Mouse (Mus musculus) heart, embryonic 16.5 days (tissue): ENCODE measurements around the gene Dirc2. TPM values are rescaled to one million over a fixed set of nuclear protein-coding genes. Genes with fewer than 3 reads are reported as not detected.

Experiments
- ATAC-seq: fragments of 200-750 bp; cut with Nextera tagmentation; replicated peaks from 2 replicates; pipeline ENCODE4 v1.8.0; 2017; ENCODE audit warnings: moderate number of reproducible peaks; ENCODE audit not compliant: insufficient read depth, low FRiP score; ENCODE audit errors: extremely low read depth
- H3K27ac ChIP-seq: fragments of 300-500 bp; sonication (generic); 2 replicates; pipeline ENCODE4 v1.5.1; 2014; ENCODE audit warnings: mild to moderate bottlenecking, low read length, control low read depth, moderate library complexity
- H3K27me3 ChIP-seq: fragments of 300-500 bp; sonication (generic); 2 replicates; pipeline ENCODE4 v1.6.1; 2014; ENCODE audit warnings: low read length, mixed read lengths; ENCODE audit not compliant: control insufficient read depth, insufficient read depth
- H3K36me3 ChIP-seq: fragments of 300-500 bp; sonication (generic); 2 replicates; pipeline ENCODE4 v1.6.1; 2014; ENCODE audit not compliant: control insufficient read depth, insufficient read depth
- H3K4me1 ChIP-seq: fragments of 300-500 bp; sonication (generic); 2 replicates; pipeline ENCODE4 v1.6.1; 2014; ENCODE audit warnings: low read length, mixed read lengths; ENCODE audit not compliant: control insufficient read depth, insufficient read depth
- H3K4me2 ChIP-seq: fragments of 300-500 bp; sonication (generic); 2 replicates; pipeline ENCODE4 v1.6.1; 2014; ENCODE audit warnings: low read depth, mild to moderate bottlenecking, control low read depth, low read length
- H3K4me3 ChIP-seq: fragments of 300-500 bp; sonication (generic); 2 replicates; pipeline ENCODE4 v1.5.1; 2014; ENCODE audit warnings: mild to moderate bottlenecking, control low read depth, low read length
- H3K9ac ChIP-seq: fragments of 300-500 bp; sonication (generic); 2 replicates; pipeline ENCODE4 v1.6.1; 2014; ENCODE audit warnings: low read length, control low read depth
- H3K9me3 ChIP-seq: fragments of 300-500 bp; sonication (generic); replicated peaks from 2 replicates; pipeline ENCODE4 v1.6.1; 2016; ENCODE audit warnings: low read length; ENCODE audit not compliant: control insufficient read depth
- WGBS: fragments of 180-500 bp; shearing (Covaris S2); extraction: QIAGEN DNeasy Blood & Tissue Kit; methylation state at CpG from one replicate; pipeline ENCODE4 v1.1.7; 2014; 5-methylcytosine and 5-hydroxymethylcytosine counted together
- polyA plus RNA-seq: library from polyadenylated mRNA; unstranded; fragments of >200 nt; fragmentation: Nextera tagmentation; extraction: Ambion mirVana; gene quantifications from 2 replicates; pipeline ENCODE4 v1.2.1, GENCODE M21; 2015

Gene Dirc2
- polyA plus RNA-seq, 1 experiment from 2014 or later, result 10.1 TPM

DNA sequence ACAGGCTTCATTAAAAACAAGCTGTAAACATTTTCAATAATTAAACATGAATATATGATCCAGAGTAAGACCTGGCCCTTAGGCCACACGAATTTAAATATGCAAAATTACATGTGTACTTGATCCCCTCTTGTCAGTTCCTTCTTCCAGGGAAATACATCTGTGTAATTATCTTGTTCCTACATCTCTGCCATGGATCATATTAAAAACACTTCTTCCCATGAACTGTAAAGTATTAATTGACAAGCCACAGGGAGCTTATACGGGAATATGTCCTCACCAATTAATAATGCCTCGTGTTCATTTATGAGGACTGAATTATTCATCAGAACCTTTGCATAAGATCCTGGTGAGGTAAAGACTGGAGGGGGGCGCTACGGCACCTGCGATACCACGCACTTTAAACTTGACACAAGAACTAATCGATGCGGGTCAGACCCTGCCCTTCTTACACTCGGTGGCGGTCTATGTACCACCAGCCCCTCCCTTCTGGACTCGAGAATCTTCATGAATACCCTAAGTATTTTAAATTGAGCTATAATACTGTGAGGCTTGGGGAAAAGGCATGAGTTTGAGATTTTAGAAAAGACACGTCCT, 74.8 kb downstream of the Dirc2 start:
- no peaks in the 10 kb centered on the region for H3K4me1 ChIP-seq
- H3K27ac ChIP-seq, result no peak overlapping the region
- no peak overlapping the region for H3K9ac ChIP-seq
- H3K4me3 ChIP-seq, result no peak overlapping the region
- H3K9me3 ChIP-seq, result 0 out of 2 replicates have a peak, but pooled peaks cover 3% of the 10 kb centered on the region
- H3K36me3 ChIP-seq, result peaks cover 9% of the 10 kb centered on the region
- H3K4me2 ChIP-seq, result no peak overlapping the region
- no peak for ATAC-seq
- no peaks in the 10 kb centered on the region for H3K27me3 ChIP-seq
- 92% methylated on average over 13 of the region's 13 CpGs for WGBS

DNA sequence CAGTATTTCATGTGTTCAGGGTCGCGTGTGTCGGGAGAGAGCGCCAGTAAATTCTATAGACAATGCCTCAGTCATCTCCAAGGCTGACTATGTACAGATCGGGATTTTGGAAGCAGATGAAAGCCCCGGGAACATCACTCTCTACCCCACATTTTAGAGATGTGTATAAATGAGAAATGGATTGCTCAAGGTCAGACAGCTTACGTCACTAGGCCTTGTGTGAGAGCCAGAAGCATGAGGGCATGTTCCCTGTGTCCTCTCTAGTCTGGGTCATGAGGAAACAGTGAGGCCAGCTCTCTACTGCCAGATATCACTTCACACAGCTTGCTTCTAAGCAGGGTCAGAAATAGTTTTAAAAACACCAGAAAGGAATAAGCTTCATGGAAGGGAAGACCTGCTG, 77.5 kb downstream of the Dirc2 start:
- H3K4me1 ChIP-seq, result no peaks in the 10 kb centered on the region
- H3K27ac ChIP-seq, result no peak overlapping the region
- ATAC-seq, result no peak
- H3K9me3 ChIP-seq, result 0 out of 2 replicates have a peak, but pooled peaks cover 3% of the 10 kb centered on the region
- H3K4me3 ChIP-seq, result no peak overlapping the region
- no peaks in the 10 kb centered on the region for H3K27me3 ChIP-seq
- H3K36me3 ChIP-seq, result 0 out of 2 replicates have a peak, but pooled peaks cover 3% of the 10 kb centered on the region
- no peak overlapping the region for H3K9ac ChIP-seq
- H3K4me2 ChIP-seq, result no peak overlapping the region
- WGBS, result 80% methylated on average over 7 of the region's 7 CpGs

DNA sequence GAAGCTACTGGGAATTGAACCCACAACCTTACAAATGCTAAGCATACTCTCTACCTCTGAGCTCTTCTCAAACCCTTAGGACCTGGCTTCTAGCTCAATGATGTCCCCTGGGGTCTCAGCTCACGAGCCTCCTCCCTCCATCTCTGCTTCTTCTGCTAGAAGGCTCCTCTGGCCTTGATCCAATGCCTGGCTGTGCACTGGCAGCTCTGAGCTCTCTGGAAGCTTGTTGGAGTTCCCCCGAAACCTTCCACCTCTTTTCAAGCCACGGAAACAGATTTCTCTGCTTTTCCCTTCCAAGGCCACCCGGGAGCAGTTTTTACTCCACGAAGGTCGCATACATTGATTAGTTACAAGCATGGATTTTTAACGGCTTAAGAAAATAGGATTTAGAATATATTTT, 82.7 kb downstream of the Dirc2 start:
- no peak overlapping the region for H3K4me2 ChIP-seq
- H3K4me1 ChIP-seq, result peaks cover 2% of the 10 kb centered on the region
- no peaks in the 10 kb centered on the region for H3K9me3 ChIP-seq
- ATAC-seq, result no peak
- no peaks in the 10 kb centered on the region for H3K27me3 ChIP-seq
- no peaks in the 10 kb centered on the region for H3K36me3 ChIP-seq
- H3K27ac ChIP-seq, result no peak overlapping the region
- no peak overlapping the region for H3K9ac ChIP-seq
- 70% methylated on average over 7 of the region's 7 CpGs for WGBS
- H3K4me3 ChIP-seq, result no peak overlapping the region

DNA sequence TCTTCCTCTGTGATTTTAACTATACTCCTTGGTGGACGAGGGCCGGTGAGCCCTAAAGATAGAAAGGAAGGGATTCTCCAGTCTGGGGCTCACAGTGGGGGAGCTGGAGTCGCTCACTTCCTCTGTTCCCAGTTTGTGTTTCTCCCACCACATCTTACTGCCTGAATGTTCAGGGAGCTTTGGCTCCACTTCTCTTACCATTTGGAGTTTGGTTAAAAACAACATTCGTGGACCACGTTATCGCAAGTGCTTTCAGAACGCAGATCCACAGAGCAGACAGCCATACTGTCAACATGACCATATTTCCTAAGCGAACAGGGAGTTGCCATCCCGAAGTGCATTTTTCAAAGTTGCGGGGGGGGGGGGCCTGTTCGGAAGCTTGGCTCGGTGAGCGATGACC, 84.1 kb downstream of the Dirc2 start:
- ATAC-seq, result no peak
- Histone ChIP-seq H3K9ac (no peak overlapping the region), H3K27me3 (no peaks in the 10 kb centered on the region), H3K9me3 (no peaks in the 10 kb centered on the region), H3K4me2 (no peak overlapping the region), H3K4me1 (peaks cover 8% of the 10 kb centered on the region), H3K27ac (no peak overlapping the region), H3K36me3 (no peaks in the 10 kb centered on the region), H3K4me3 (no peak overlapping the region)
- 73% methylated on average over 13 of the region's 13 CpGs for WGBS

DNA sequence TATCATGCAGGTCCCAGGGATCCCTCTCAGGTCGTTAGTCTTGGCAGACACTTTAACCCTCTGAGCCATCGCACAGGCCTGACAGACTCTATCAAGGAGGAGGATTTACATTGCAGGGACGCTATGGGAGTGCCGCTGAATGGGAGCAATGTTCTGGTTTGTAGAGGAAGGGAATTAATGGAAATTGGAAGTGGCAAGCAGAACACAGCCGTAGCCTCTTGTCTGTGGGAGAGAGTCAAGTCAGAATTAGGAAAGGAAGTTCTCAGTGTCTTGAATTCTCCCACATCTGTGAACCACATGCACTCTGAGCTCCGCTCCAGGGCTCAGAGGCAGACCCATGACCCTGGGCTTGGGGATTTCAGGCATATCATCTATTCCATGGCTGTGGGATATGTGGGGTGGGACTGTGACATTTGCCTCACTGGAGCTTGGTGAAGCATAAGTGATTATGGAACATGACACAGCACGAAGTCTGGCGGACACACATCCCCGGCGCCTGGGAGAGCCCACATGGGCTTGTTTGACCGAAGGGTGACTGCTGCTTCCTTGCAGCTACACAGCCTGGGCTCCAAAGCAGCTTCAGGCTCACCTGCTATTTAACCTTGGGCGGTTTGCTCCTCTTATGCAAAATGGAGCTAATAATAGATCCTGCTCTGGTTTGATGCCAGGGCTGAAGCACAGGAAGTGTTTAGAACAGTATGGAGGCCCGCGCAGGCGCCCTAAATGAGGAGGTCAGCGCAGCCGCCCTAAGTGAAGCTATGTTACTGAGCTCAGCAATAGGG, 87.6 kb downstream of the Dirc2 start:
- 51% methylated on average over 17 of the region's 17 CpGs for WGBS
- Histone ChIP-seq H3K4me1 (peaks cover 8% of the 10 kb centered on the region), H3K4me3 (no peak overlapping the region), H3K27me3 (no peaks in the 10 kb centered on the region), H3K9ac (no peak overlapping the region), H3K27ac (peak overlapping the region; percentile 86), H3K9me3 (no peaks in the 10 kb centered on the region), H3K36me3 (no peaks in the 10 kb centered on the region), H3K4me2 (no peak overlapping the region)
- peak; percentile 73 for ATAC-seq

DNA sequence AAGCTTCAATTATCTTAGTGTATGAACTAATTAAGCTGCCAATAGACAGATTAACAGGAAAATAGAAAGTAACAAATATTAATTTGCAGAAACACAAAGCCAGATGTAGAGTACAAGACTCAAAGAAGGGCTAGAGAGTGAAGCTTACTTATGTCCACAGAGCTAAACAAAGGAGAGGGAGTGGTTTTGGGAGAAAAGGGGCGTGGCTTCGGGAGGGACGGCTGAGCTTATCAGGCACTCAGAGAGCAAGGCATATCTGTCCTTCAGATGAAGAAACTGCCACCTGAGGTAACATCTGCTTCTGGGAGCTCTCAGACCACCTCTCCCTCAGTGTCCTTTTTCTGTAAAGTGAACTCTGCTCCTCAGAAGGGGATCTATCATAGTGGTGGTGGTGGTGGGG, 90.7 kb downstream of the Dirc2 start:
- no peak for ATAC-seq
- H3K4me3 ChIP-seq, result no peak overlapping the region
- WGBS, result 13% methylated on average over 3 of the region's 3 CpGs

DNA sequence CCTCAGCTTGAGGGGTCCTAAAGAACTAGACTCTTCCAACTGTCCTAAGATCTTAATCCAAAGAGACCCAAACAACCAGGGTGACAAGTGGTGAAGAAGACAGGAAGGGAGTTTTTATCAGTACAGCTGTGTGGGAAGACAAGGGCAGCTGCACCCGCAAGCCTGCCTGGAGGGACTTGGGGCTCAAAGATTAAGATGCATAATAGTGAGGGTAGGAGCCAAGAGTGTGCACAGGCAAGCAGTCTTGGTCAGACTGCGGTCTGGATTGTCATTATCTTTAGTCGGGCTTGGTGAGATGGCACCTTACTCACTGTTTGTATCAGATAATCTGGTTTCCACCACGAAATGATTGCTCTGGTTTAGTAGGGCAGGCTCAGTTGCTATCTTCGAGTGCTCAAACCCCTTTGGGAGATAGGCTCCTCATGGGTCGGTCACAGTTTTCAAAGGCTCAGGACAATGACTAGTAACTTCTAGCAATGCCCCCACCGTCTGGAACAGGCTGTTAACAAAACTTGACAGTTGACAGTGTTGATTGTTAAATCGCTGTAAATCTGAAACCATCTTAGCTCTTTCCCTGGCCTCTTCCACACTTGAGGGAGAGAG, 91.5 kb downstream of the Dirc2 start:
- ATAC-seq, result no peak

More for the DNA sequence above, 90.7 kb downstream of the Dirc2 start:
- Histone ChIP-seq H3K27me3 (no peaks in the 10 kb centered on the region), H3K4me2 (no peak overlapping the region), H3K9me3 (no peaks in the 10 kb centered on the region), H3K9ac (no peak overlapping the region), H3K36me3 (no peaks in the 10 kb centered on the region), H3K27ac (no peak overlapping the region), H3K4me1 (peaks cover 8% of the 10 kb centered on the region)

DNA sequence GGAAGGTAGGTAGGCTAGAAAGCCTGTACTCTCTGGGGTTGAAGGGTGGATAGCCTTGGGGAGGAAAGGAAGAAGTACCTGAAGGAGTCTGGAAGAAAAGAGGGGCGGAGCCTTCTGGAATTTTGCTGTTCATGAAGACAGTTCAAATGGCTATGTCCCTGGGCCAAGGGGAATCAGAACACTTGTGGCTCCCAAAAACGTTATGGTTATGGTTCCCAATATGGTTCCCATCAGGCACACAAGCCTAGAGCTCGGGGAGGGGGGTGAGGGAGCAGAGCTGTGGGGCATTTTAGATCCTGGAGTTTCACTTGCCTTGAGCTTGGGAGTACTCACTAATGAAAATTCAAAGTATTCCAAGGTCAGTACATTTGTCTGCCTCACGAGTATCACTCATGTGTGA, 104.3 kb downstream of the Dirc2 start:
- Histone ChIP-seq H3K4me1 (0 out of 2 replicates have a peak, but pooled peaks cover 2% of the 10 kb centered on the region), H3K9me3 (no peaks in the 10 kb centered on the region), H3K4me3 (no peak overlapping the region), H3K27me3 (peaks cover 16% of the 10 kb centered on the region), H3K4me2 (no peak overlapping the region), H3K9ac (no peak overlapping the region), H3K36me3 (no peaks in the 10 kb centered on the region), H3K27ac (no peak overlapping the region)
- 70% methylated on average over 4 of the region's 4 CpGs for WGBS
- ATAC-seq, result no peak

More for the DNA sequence above, 91.5 kb downstream of the Dirc2 start:
- Histone ChIP-seq H3K4me2 (no peak overlapping the region), H3K27ac (no peak overlapping the region), H3K36me3 (no peaks in the 10 kb centered on the region), H3K9me3 (no peaks in the 10 kb centered on the region), H3K9ac (no peak overlapping the region), H3K4me1 (peaks cover 8% of the 10 kb centered on the region), H3K27me3 (no peaks in the 10 kb centered on the region), H3K4me3 (no peak overlapping the region)
- WGBS, result 35% methylated on average over 8 of the region's 8 CpGs

DNA sequence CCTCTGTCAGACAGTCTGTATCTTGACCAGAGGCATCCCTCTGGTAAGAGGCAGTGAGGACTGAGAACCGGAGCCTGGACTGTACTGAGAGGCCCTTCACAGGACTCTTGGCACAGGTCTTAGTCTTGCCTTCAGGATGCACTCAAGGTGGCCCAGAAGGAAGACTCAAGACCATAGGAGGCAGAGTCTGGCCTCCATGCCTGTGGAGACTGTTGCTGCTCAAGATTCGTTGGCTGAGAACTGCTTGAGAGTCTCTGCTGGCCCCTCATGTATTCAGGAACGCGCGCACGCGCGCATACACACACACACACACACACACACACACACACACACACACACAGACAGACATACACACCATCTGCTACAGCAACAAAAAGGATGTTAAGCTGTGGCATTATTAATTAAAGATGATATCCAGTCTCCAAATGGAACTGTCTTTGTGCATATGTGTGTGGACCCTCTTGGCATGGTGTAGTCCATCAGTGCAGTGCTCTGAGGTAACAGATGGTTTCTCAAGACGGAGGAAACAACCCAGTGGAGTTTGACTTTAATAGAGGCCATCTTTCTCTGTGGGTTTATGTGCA, 105.2 kb downstream of the Dirc2 start:
- H3K9me3 ChIP-seq, result no peaks in the 10 kb centered on the region
- 91% methylated on average over 9 of the region's 9 CpGs for WGBS

More for the DNA sequence above, 105.2 kb downstream of the Dirc2 start:
- Histone ChIP-seq H3K9ac (no peak overlapping the region), H3K36me3 (no peaks in the 10 kb centered on the region), H3K27ac (no peak overlapping the region), H3K4me2 (no peak overlapping the region), H3K4me1 (0 out of 2 replicates have a peak, but pooled peaks cover 2% of the 10 kb centered on the region), H3K27me3 (peaks cover 25% of the 10 kb centered on the region), H3K4me3 (no peak overlapping the region)
- no peak for ATAC-seq
